Mouse (Mus musculus): ENCODE results near the gene Mien1. TPM values are rescaled to one million over a fixed set of nuclear protein-coding genes. Genes with fewer than 3 reads are reported as not detected.

Mien1 gene
- polyA plus RNA-seq, 1 experiment, result 197 TPM

- Histone ChIP-seq H3K4me3 (ENCODE audit: insufficient read depth, low read length) (no peak overlapping the region), H3K4me1 (ENCODE audit: control insufficient read depth, insufficient read depth, low read length) (no peaks in the 10 kb centered on the region), H3K27ac (ENCODE audit: insufficient read depth, low read length) (no peak overlapping the region)
- TF ChIP-seq CTCF (IDR thresholded peaks at IDR 0.05; ENCODE audit: extremely low read depth, insufficient read depth, low read length) (no peak), POLR2A (IDR thresholded peaks at IDR 0.05; ENCODE audit: extremely low read depth, insufficient read depth, low read length) (no peak)
Observed at GRCm38 (mm10) chr11:98462255-98462654, 23.5 kb upstream of the Mien1 start.

GRCm38 (mm10) chr11:98461109-98461720 is 22.4 kb upstream of the Mien1 start:
- no peaks in the 10 kb centered on the region for H3K4me1 ChIP-seq (ENCODE audit: control insufficient read depth, insufficient read depth, low read length)
- H3K4me3 ChIP-seq (ENCODE audit: insufficient read depth, low read length), result no peak overlapping the region
- no peak overlapping the region for H3K27ac ChIP-seq (ENCODE audit: insufficient read depth, low read length)
- no peak for TF ChIP-seq POLR2A (IDR thresholded peaks at IDR 0.05; ENCODE audit: extremely low read depth, insufficient read depth, low read length)
- no peak for TF ChIP-seq CTCF (IDR thresholded peaks at IDR 0.05; ENCODE audit: extremely low read depth, insufficient read depth, low read length)

GRCm38 (mm10) chr11:98459860-98460259 is 21.1 kb upstream of the Mien1 start:
- TF ChIP-seq POLR2A (IDR thresholded peaks at IDR 0.05; ENCODE audit: extremely low read depth, insufficient read depth, low read length), result no peak
- no peak for TF ChIP-seq CTCF (IDR thresholded peaks at IDR 0.05; ENCODE audit: extremely low read depth, insufficient read depth, low read length)
- H3K4me1 ChIP-seq (ENCODE audit: control insufficient read depth, insufficient read depth, low read length), result no peaks in the 10 kb centered on the region
- no peak overlapping the region for H3K27ac ChIP-seq (ENCODE audit: insufficient read depth, low read length)
- H3K4me3 ChIP-seq (ENCODE audit: insufficient read depth, low read length), result no peak overlapping the region

- Histone ChIP-seq H3K27ac (ENCODE audit: insufficient read depth, low read length) (no peak overlapping the region), H3K4me1 (ENCODE audit: control insufficient read depth, insufficient read depth, low read length) (no peaks in the 10 kb centered on the region), H3K4me3 (ENCODE audit: insufficient read depth, low read length) (no peak overlapping the region)
- TF ChIP-seq POLR2A (IDR thresholded peaks at IDR 0.05; ENCODE audit: extremely low read depth, insufficient read depth, low read length) (no peak), CTCF (IDR thresholded peaks at IDR 0.05; ENCODE audit: extremely low read depth, insufficient read depth, low read length) (no peak)
Observed at GRCm38 (mm10) chr11:98459071-98459741, 20.4 kb upstream of the Mien1 start.

GRCm38 (mm10) chr11:98458121-98458990 is 19.6 kb upstream of the Mien1 start:
- no peak for TF ChIP-seq POLR2A (IDR thresholded peaks at IDR 0.05; ENCODE audit: extremely low read depth, insufficient read depth, low read length)
- no peak for TF ChIP-seq CTCF (IDR thresholded peaks at IDR 0.05; ENCODE audit: extremely low read depth, insufficient read depth, low read length)
- Histone ChIP-seq H3K4me3 (ENCODE audit: insufficient read depth, low read length) (peak overlapping the region; percentile 36), H3K27ac (ENCODE audit: insufficient read depth, low read length) (no peak overlapping the region), H3K4me1 (ENCODE audit: control insufficient read depth, insufficient read depth, low read length) (no peaks in the 10 kb centered on the region)

GRCm38 (mm10) chr11:98457367-98458120 is 18.8 kb upstream of the Mien1 start:
- H3K4me1 ChIP-seq (ENCODE audit: control insufficient read depth, insufficient read depth, low read length), result no peaks in the 10 kb centered on the region
- H3K4me3 ChIP-seq (ENCODE audit: insufficient read depth, low read length), result peak overlapping the region; percentile 36
- TF ChIP-seq CTCF (IDR thresholded peaks at IDR 0.05; ENCODE audit: extremely low read depth, insufficient read depth, low read length) (peak; percentile 50), POLR2A (IDR thresholded peaks at IDR 0.05; ENCODE audit: extremely low read depth, insufficient read depth, low read length) (0 out of 2 replicates have a peak, but pooled peaks have one; percentile 23)
- no peak overlapping the region for H3K27ac ChIP-seq (ENCODE audit: insufficient read depth, low read length)

- TF ChIP-seq CTCF (IDR thresholded peaks at IDR 0.05; ENCODE audit: extremely low read depth, insufficient read depth, low read length), result no peak
- no peak for TF ChIP-seq POLR2A (IDR thresholded peaks at IDR 0.05; ENCODE audit: extremely low read depth, insufficient read depth, low read length)
- Histone ChIP-seq H3K4me3 (ENCODE audit: insufficient read depth, low read length) (peak overlapping the region; percentile 36), H3K4me1 (ENCODE audit: control insufficient read depth, insufficient read depth, low read length) (no peaks in the 10 kb centered on the region), H3K27ac (ENCODE audit: insufficient read depth, low read length) (no peak overlapping the region)
Observed at GRCm38 (mm10) chr11:98456945-98457344, 18.2 kb upstream of the Mien1 start.

- H3K27ac ChIP-seq (ENCODE audit: insufficient read depth, low read length), result no peak overlapping the region
- no peak overlapping the region; the same call in 1 of the 2 replicates for H3K4me3 ChIP-seq (ENCODE audit: insufficient read depth, low read length)
- no peaks in the 10 kb centered on the region for H3K4me1 ChIP-seq (ENCODE audit: control insufficient read depth, insufficient read depth, low read length)
- TF ChIP-seq CTCF (IDR thresholded peaks at IDR 0.05; ENCODE audit: extremely low read depth, insufficient read depth, low read length), result no peak
- no peak for TF ChIP-seq POLR2A (IDR thresholded peaks at IDR 0.05; ENCODE audit: extremely low read depth, insufficient read depth, low read length)
Observed at GRCm38 (mm10) chr11:98456545-98456944, 17.8 kb upstream of the Mien1 start.

GRCm38 (mm10) chr11:98455484-98455883 is 16.7 kb upstream of the Mien1 start:
- Histone ChIP-seq H3K4me3 (ENCODE audit: insufficient read depth, low read length) (no peak overlapping the region), H3K27ac (ENCODE audit: insufficient read depth, low read length) (no peak overlapping the region), H3K4me1 (ENCODE audit: control insufficient read depth, insufficient read depth, low read length) (no peaks in the 10 kb centered on the region)
- 0 out of 2 replicates have a peak, but pooled peaks have one; percentile 3 for TF ChIP-seq CTCF (IDR thresholded peaks at IDR 0.05; ENCODE audit: extremely low read depth, insufficient read depth, low read length)
- no peak for TF ChIP-seq POLR2A (IDR thresholded peaks at IDR 0.05; ENCODE audit: extremely low read depth, insufficient read depth, low read length)
